Mouse (Mus musculus) heart, embryonic 12.5 days (tissue): ENCODE data around the gene Tmem198. TPM values are rescaled to one million over a fixed set of nuclear protein-coding genes. Genes with fewer than 3 reads are reported as not detected.

Source experiments
- ATAC-seq: fragments of 200-750 bp; cut with Nextera tagmentation; 2 replicates; pipeline ENCODE4 v1.8.0; 2017; ENCODE audit warnings: moderate TSS enrichment, moderate library complexity; ENCODE audit not compliant: insufficient number of reproducible peaks, low FRiP score
- H3K27ac ChIP-seq: fragments of 300-500 bp; sonication (generic); 2 replicates; pipeline ENCODE4 v1.5.1; 2016; ENCODE audit warnings: mild to moderate bottlenecking, moderate library complexity; ENCODE audit not compliant: poor library complexity, severe bottlenecking
- H3K27me3 ChIP-seq: fragments of 300-500 bp; sonication (generic); replicated peaks from 2 replicates; pipeline ENCODE4 v1.6.1; 2016; ENCODE audit warnings: mild to moderate bottlenecking, moderate library complexity
- H3K36me3 ChIP-seq: fragments of 300-500 bp; sonication (generic); 2 replicates; pipeline ENCODE4 v1.6.1; 2016; ENCODE audit warnings: mild to moderate bottlenecking, moderate library complexity
- H3K4me1 ChIP-seq: fragments of 300-500 bp; sonication (generic); replicated peaks from 2 replicates; pipeline ENCODE4 v1.6.1; 2016; ENCODE audit warnings: mild to moderate bottlenecking
- H3K4me2 ChIP-seq: fragments of 300-500 bp; sonication (generic); 2 replicates; pipeline ENCODE4 v1.6.1; 2016; ENCODE audit warnings: mild to moderate bottlenecking, moderate library complexity
- H3K4me3 ChIP-seq: fragments of 300-500 bp; sonication (generic); 2 replicates; pipeline ENCODE4 v1.5.1; 2016; ENCODE audit warnings: mild to moderate bottlenecking
- H3K9ac ChIP-seq: fragments of 300-500 bp; sonication (generic); 2 replicates; pipeline ENCODE4 v1.6.1; 2016; ENCODE audit warnings: mild to moderate bottlenecking, moderate library complexity
- H3K9me3 ChIP-seq: fragments of 300-500 bp; sonication (generic); replicated peaks from 2 replicates; pipeline ENCODE4 v1.6.1; 2016; ENCODE audit warnings: mild to moderate bottlenecking, moderate library complexity
- WGBS: fragments of 180-500 bp; shearing (Covaris S2); methylation state at CpG from one replicate; pipeline ENCODE4 v1.1.7; 2016; 5-methylcytosine and 5-hydroxymethylcytosine counted together
- polyA plus RNA-seq: library from polyadenylated mRNA; unstranded; fragments of >200 nt; fragmentation: Nextera tagmentation; extraction: Ambion mirVana; gene quantifications from 2 replicates; pipeline ENCODE4 v1.2.1, GENCODE M21; 2016

Gene Tmem198
- polyA plus RNA-seq, 1 experiment from 2014 or later: 0.41 TPM

DNA sequence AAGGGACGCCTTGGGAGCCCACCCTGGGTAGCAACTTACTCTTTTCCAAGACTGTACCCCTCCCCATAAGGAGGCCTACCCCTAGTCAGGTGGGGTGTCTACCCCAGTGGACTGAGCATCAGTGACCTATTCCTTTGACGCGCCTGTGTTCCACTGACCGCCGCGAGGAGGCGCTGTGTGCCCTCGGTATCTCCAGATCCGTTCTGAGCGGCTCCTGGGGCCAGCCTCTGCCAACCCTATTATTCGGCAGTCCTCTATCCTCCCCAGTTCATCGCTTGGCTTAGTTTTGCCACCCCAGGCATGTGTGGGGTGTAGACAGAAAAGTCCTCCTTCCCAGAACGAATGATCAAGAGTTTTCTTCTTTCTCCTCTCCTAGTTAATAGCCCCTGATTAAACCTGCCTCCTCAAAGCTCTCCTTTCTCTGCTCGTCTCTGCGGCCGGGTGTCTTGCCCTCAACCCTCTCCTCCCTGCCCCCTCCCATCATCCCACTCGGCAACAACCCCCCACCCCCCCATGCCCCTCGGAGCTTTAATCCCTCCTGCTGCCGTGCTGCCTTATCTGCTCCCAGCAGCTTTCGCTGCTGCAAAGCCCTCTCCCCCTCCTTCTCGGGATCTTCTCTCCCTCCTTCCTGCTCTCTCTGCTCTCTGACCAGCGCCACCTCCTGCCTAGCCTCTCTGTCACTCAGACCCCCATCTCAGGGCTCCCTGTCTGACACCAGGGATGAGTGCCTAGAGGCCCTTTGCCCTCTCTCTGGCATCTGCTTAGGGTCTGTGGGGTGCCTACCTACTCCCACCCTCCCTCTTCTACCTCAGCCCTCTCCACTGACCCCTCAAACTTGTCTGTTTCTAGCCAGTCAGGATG lies 33.4 kb upstream of the Tmem198 start:
- Histone ChIP-seq H3K4me2 (peak overlapping the region; percentile 75), H3K9ac (peak overlapping the region; percentile 62), H3K9me3 (no peaks in the 10 kb centered on the region), H3K27ac (0 out of 2 replicates have a peak overlapping the region, but pooled peaks have one; percentile 26), H3K4me1 (peaks cover 70% of the 10 kb centered on the region), H3K27me3 (peaks cover 69% of the 10 kb centered on the region), H3K36me3 (peaks cover 25% of the 10 kb centered on the region), H3K4me3 (peak overlapping the region; percentile 34)
- WGBS: under 1% methylated on average over 22 of the region's 22 CpGs
- ATAC-seq: peak; percentile 25

DNA sequence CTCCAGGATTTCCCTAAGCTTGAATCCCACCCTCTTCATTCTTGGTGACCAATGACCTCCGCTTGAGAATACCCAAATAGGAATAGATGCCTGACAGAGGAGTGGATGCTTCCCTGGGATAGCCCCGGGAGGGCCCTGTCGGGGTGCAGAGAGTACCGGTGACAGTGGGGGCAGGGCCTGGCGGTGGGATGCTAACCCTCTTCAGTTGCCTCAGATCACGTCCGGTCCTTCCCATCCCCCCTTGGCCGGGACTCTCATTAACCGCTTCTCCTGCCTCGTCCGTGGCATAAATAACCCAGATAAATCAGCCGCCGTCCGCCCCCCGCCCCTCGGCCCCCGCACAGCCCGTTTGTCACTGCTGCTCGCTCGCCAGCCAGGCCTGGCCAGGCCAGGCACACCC lies 32.7 kb upstream of the Tmem198 start:
- ATAC-seq: no peak
- Histone ChIP-seq H3K4me1 (peaks cover 74% of the 10 kb centered on the region), H3K27ac (0 out of 2 replicates have a peak overlapping the region, but pooled peaks have one; percentile 26), H3K9me3 (no peaks in the 10 kb centered on the region), H3K4me3 (peak overlapping the region; percentile 34; the same call in 1 of the 2 replicates), H3K27me3 (peaks cover 75% of the 10 kb centered on the region), H3K36me3 (peaks cover 19% of the 10 kb centered on the region), H3K4me2 (peak overlapping the region; percentile 75), H3K9ac (peak overlapping the region; percentile 48)
- WGBS: 5% methylated on average over 19 of the region's 20 CpGs

DNA sequence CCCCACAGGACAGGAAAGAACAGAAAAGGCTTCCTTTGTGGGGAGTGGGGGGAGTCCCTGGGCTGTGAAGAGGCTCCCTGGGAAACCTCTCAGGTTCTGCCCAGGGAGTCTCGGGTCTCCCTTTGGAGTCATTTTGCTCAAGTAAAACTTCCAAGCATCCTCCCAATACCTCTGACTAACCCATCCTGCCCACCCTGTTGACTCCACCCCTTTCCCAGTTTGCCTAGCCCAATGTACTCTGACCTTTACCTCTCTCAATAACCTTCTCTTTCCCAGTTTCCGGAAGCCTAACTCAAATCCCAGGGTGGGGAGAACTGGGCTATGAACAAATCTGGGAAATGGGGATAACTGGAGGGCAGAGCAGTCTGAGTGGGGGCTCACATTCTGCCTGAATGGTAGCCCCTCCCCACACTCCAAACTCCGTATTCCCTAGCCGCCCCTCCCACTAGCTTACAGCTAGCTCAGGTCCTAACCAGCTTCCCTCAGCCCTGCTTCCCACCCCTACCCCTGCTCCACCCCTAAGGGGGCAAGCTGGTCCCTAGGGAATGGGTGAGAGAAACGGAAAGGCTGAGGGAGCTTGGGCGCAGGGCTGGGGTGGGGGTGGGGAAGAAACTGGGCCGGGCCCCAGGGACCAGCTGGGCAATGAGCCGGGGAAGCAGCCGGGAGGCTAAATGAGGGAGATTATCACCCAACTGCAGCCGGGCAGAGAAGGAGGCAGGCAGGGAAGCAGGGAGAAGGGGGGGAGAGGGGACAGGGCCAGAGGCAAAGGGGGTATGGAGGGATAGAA lies 31.9 kb upstream of the Tmem198 start:
- ATAC-seq: no peak

DNA sequence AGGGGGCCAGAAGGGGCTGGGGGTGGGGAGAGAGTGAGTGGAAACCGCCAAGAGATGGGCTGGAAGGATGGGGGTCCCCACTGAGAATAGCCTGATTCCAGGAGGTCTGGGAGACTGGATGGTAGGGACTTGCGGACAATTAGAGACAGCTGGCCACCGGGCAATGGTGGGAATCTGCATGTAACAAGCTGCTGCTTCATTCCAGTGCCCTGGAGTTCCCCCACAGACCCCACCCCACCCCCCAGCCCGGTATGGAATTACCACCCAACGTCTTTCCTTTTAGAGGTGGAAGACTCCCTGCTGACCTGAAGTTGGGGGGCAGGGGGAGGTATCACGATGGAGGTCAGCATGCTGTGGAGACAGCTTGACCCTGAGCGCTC lies 31.3 kb upstream of the Tmem198 start:
- Histone ChIP-seq H3K27me3 (peaks cover 89% of the 10 kb centered on the region), H3K36me3 (peaks cover 5% of the 10 kb centered on the region; the same call in 1 of the 2 replicates), H3K4me3 (no peak overlapping the region), H3K4me2 (peak overlapping the region; percentile 51), H3K27ac (0 out of 2 replicates have a peak overlapping the region, but pooled peaks have one; percentile 5), H3K4me1 (peaks cover 74% of the 10 kb centered on the region), H3K9ac (peak overlapping the region; percentile 47; the same call in 1 of the 2 replicates), H3K9me3 (no peaks in the 10 kb centered on the region)
- no peak for ATAC-seq
- 5% methylated on average over 7 of the region's 7 CpGs for WGBS

More for the DNA sequence above, 31.9 kb upstream of the Tmem198 start:
- Histone ChIP-seq H3K27ac (0 out of 2 replicates have a peak overlapping the region, but pooled peaks have one; percentile 5), H3K4me2 (peak overlapping the region; percentile 75), H3K4me1 (peaks cover 74% of the 10 kb centered on the region), H3K9me3 (no peaks in the 10 kb centered on the region), H3K9ac (peak overlapping the region; percentile 48; the same call in 1 of the 2 replicates), H3K4me3 (no peak overlapping the region), H3K27me3 (peaks cover 83% of the 10 kb centered on the region), H3K36me3 (peaks cover 11% of the 10 kb centered on the region; the same call in 1 of the 2 replicates)
- whole genome bisulfite sequencing: 8% methylated on average over 10 of the region's 10 CpGs

DNA sequence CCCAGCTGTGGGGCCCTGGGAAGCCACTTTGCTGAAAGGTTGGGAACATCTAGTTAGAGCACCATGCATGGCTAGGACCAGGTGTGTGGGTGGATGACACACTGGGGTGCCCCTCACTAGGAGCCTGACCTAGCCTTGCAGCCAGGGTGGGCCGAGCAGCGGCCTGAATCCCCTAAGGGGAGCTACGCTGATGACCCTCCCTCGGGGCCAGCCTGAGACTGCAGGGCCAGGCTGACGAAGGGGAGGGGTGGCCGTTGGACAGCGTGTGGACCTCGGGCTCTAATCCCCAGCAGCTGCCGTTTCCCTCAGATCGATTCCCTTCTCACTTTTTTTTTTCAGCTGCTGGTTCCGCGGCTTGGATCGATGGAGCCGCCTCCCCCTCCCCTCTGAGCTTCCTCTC lies 30.4 kb upstream of the Tmem198 start:
- ATAC-seq: no peak
- Histone ChIP-seq H3K4me1 (peaks cover 74% of the 10 kb centered on the region), H3K9ac (no peak overlapping the region; the same call in 1 of the 2 replicates), H3K9me3 (no peaks in the 10 kb centered on the region), H3K27ac (no peak overlapping the region), H3K27me3 (peaks cover 89% of the 10 kb centered on the region), H3K4me3 (no peak overlapping the region), H3K36me3 (no peaks in the 10 kb centered on the region), H3K4me2 (0 out of 2 replicates have a peak overlapping the region, but pooled peaks have one; percentile 2)
- WGBS: 2% methylated on average over 14 of the region's 14 CpGs

DNA sequence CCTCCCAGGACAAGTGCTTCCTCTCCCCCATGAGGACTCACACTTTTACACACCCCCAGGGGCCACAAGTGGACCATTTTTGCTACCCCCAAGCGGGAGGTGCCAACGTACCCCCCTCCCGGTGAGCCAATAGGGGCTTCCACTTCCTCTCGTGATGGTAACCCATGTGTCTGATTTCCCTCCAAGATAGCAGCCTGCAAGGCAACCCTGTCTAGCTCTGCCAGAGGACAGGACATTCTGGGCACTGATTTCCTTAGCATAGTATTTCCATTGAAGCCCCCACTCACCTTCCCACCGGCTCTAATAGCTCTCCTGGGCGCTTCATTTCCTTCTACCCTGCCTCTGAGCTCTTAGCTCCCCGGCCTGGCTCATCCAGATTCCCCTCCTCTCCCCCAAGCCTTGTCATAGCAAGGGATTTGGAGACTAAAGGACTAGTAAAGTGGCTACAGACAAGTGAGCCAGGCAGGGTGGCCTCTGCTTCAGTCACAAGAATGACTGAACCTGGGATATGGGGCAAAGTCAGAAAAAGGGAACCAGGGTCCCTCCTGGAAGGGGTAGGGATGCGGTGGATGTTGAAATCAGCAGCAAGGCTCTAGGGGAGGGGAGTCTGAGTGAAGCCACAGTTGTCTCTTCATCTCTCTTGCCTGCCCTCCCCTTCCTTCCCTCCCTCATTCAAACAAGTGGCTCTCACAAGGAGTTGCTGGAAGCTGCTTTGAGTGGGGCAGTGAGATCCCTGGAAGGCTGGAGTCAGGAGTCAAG lies 29.8 kb upstream of the Tmem198 start:
- H3K4me1 ChIP-seq: peaks cover 68% of the 10 kb centered on the region
- peak overlapping the region; percentile 71 for H3K4me2 ChIP-seq
- 4% methylated on average over 8 of the region's 8 CpGs for WGBS
- no peak overlapping the region for H3K27ac ChIP-seq
- H3K27me3 ChIP-seq: peaks cover 89% of the 10 kb centered on the region
- no peak overlapping the region for H3K9ac ChIP-seq
- 0 out of 2 replicates have a peak overlapping the region, but pooled peaks have one; percentile 36 for H3K4me3 ChIP-seq
- no peak for ATAC-seq
- no peaks in the 10 kb centered on the region for H3K9me3 ChIP-seq
- no peaks in the 10 kb centered on the region for H3K36me3 ChIP-seq

DNA sequence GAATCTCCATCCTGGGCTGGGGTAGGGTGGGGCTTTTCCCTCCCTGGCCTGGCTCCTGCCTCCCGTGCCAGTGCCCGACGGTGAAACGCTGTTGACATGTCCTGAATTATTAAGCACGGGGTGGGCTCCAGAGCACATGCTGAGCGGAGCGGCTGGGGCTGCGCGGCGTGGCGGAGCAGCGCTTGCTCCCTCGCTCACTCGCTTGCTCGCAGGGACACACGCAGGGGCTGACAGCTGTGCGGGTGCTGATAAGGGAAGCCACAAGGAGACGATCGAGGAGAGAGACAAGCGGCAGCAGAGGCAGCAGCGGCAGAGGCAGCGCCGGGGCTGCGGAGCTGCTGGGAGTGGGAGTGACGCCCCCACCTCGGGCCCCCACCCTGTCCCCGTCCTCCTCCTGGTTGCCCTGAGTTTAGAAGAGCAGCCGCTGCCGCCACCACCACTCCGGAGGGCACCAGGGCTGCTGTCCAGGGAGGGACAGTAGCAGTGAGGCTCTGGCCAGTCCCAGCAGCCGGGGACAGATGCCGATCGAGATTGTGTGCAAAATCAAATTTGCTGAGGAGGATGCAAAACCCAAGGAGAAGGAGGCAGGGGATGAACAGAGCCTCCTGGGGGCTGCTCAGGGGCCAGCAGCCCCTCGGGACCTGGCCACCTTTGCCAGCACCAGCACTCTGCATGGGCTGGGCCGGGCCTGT lies 28.9 kb upstream of the Tmem198 start, which contains the start of gene Asic4:
Asic4 (plus strand) TSS at position 123 of the 692 bp plus-strand sequence.
- Histone ChIP-seq H3K9me3 (no peaks in the 10 kb centered on the region), H3K4me2 (peak within 1 kb of the TSS; percentile 71), H3K9ac (peak within 1 kb of the TSS; percentile 53), H3K36me3 (no peaks in the 10 kb centered on the region), H3K27me3 (peaks cover 88% of the 10 kb centered on the region), H3K27ac (no peak within 1 kb of the TSS), H3K4me1 (peaks cover 59% of the 10 kb centered on the region), H3K4me3 (peak within 1 kb of the TSS; percentile 36)
- no peak for ATAC-seq
- WGBS: 1% methylated on average over 35 of the region's 35 CpGs

DNA sequence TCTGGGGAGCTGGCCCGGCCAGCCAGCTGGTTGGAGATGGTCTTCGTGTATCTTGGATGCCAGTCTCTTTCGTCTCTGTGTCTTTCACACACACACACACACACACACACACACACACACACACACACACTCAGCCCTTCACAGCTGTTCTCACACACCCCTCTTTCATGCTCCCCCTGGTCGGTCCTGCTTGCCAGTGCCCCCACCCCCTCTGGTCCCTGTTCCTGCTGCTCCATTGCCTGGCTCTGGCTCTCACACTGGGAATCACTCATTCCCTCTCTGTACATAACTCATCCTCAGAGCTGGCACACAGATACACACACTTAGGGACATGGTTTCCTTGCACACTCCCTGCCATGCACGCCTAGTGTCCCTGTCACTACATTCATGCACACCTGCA lies 27.4 kb upstream of the Tmem198 start:
- peaks cover 44% of the 10 kb centered on the region for H3K4me1 ChIP-seq
- H3K4me2 ChIP-seq: no peak overlapping the region
- no peak overlapping the region for H3K9ac ChIP-seq
- H3K4me3 ChIP-seq: no peak overlapping the region
- no peaks in the 10 kb centered on the region for H3K9me3 ChIP-seq
- H3K27ac ChIP-seq: no peak overlapping the region
- WGBS: 59% methylated on average over 5 of the region's 5 CpGs
- no peak for ATAC-seq
- H3K36me3 ChIP-seq: no peaks in the 10 kb centered on the region
- H3K27me3 ChIP-seq: peaks cover 97% of the 10 kb centered on the region

DNA sequence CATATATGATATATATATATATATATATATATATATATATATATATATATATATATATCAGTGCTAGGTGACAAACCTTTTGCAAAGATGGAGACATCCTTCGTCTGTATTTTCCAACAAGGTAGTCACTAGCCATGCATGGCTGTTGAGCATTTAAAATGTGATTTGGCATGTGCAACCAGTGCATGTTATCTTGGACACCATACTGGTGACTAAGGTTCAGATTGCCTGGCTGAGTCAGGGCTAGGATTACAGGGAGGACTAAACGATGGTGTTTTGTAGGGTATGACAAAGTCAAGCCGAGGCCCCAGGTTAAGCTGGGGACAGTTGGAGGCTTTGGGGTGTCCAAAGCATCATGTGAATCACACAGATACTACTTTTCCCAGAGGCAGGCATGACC lies 23.9 kb upstream of the Tmem198 start:
- no peaks in the 10 kb centered on the region for H3K9me3 ChIP-seq
- no peak for ATAC-seq
- H3K27me3 ChIP-seq: peaks cover 79% of the 10 kb centered on the region
- 58% methylated on average over 3 of the region's 3 CpGs for WGBS
- no peak overlapping the region for H3K27ac ChIP-seq
- H3K4me3 ChIP-seq: no peak overlapping the region
- H3K9ac ChIP-seq: no peak overlapping the region
- H3K4me1 ChIP-seq: peaks cover 34% of the 10 kb centered on the region
- H3K4me2 ChIP-seq: no peak overlapping the region
- no peaks in the 10 kb centered on the region for H3K36me3 ChIP-seq

DNA sequence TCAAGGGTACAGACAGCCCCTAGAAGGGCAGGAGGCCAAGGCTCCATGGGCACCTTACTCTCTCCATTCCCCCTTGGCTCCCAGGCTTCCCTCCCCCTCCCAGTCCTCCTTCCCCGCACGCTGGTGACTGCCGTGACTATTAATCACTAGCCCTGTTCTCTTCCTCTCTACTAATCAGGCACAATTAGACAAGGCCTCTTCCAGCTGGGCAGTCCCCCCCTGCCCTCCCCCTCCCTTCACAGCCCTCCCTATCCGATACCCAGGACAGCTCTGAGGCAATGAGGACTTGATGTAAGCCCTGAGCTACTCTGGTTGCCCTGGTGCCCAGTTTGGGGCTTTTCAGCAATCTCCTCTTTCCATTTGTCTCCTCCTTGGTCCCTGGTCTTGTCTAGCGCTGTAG lies 23.4 kb upstream of the Tmem198 start:
- Histone ChIP-seq H3K27me3 (peaks cover 74% of the 10 kb centered on the region), H3K27ac (no peak overlapping the region), H3K36me3 (no peaks in the 10 kb centered on the region), H3K4me3 (no peak overlapping the region), H3K9me3 (no peaks in the 10 kb centered on the region), H3K9ac (no peak overlapping the region), H3K4me1 (peaks cover 29% of the 10 kb centered on the region), H3K4me2 (no peak overlapping the region)
- no peak for ATAC-seq
- WGBS: 34% methylated on average over 5 of the region's 5 CpGs
